Mouse (Mus musculus) neural tube, embryonic 11.5 days (tissue): ENCODE results near the gene Gse1. TPM values are rescaled to one million over a fixed set of nuclear protein-coding genes. Genes with fewer than 3 reads are reported as not detected.

Source experiments
- ATAC-seq: fragments of 200-750 bp; cut with Nextera tagmentation; 2 replicates; pipeline ENCODE4 v1.8.0; 2017; ENCODE audit warnings: moderate number of reproducible peaks, mild to moderate bottlenecking, moderate TSS enrichment, moderate library complexity; ENCODE audit not compliant: insufficient read depth, low FRiP score, low TSS enrichment
- DNase-seq: peaks from one replicate; pipeline ENCODE4 v3.0.0-alpha.2; 2015; ENCODE audit warnings: low spot score
- H3K27ac ChIP-seq: fragments of 300-500 bp; sonication (generic); 2 replicates; pipeline ENCODE4 v1.5.1; 2014; ENCODE audit warnings: low read depth, mild to moderate bottlenecking, low read length
- H3K27me3 ChIP-seq: fragments of 300-500 bp; sonication (generic); 2 replicates; pipeline ENCODE4 v1.6.1; 2014; ENCODE audit warnings: mild to moderate bottlenecking, low read length, mixed read lengths; ENCODE audit not compliant: control insufficient read depth, insufficient read depth
- H3K36me3 ChIP-seq: fragments of 300-500 bp; sonication (generic); 2 replicates; pipeline ENCODE4 v1.6.1; 2014; ENCODE audit warnings: mild to moderate bottlenecking, low read length, moderate library complexity, mixed read lengths; ENCODE audit not compliant: control insufficient read depth, insufficient read depth
- H3K4me1 ChIP-seq: fragments of 300-500 bp; sonication (generic); 2 replicates; pipeline ENCODE4 v1.6.1; 2014; ENCODE audit warnings: low read length, mixed read lengths; ENCODE audit not compliant: control insufficient read depth, insufficient read depth
- H3K4me2 ChIP-seq: fragments of 300-500 bp; sonication (generic); 2 replicates; pipeline ENCODE4 v1.6.1; 2014; ENCODE audit warnings: low read depth, mild to moderate bottlenecking, moderate library complexity
- H3K4me3 ChIP-seq: fragments of 300-500 bp; sonication (generic); 2 replicates; pipeline ENCODE4 v1.5.1; 2014; ENCODE audit warnings: low read depth, low read length
- H3K9ac ChIP-seq: fragments of 300-500 bp; sonication (generic); 2 replicates; pipeline ENCODE4 v1.6.1; 2014; ENCODE audit warnings: mild to moderate bottlenecking, low read length
- H3K9me3 ChIP-seq: fragments of 300-500 bp; sonication (generic); 2 replicates; pipeline ENCODE4 v1.6.1; 2016; ENCODE audit warnings: low read length; ENCODE audit not compliant: control insufficient read depth
- WGBS: fragments of 180-500 bp; shearing (Covaris S2); extraction: QIAGEN DNeasy Blood & Tissue Kit; methylation state at CpG from one replicate; pipeline ENCODE4 v1.1.7; 2014; 5-methylcytosine and 5-hydroxymethylcytosine counted together
- polyA plus RNA-seq: library from polyadenylated mRNA; unstranded; fragments of >200 nt; fragmentation: Nextera tagmentation; extraction: Ambion mirVana; gene quantifications from 2 replicates; pipeline ENCODE4 v1.2.1, GENCODE M21; 2014

Gene Gse1
- polyA plus RNA-seq, 1 experiment from 2014 or later, result 33.5 TPM

GRCm38 (mm10) chr8:120243916-120244451, 15.7 kb downstream of the Gse1 start:
- Histone ChIP-seq H3K9ac (no peak overlapping the region), H3K36me3 (peaks cover 2% of the 10 kb centered on the region; the same call in 1 of the 2 replicates), H3K4me2 (no peak overlapping the region), H3K27ac (no peak overlapping the region), H3K27me3 (no peaks in the 10 kb centered on the region), H3K4me1 (no peaks in the 10 kb centered on the region), H3K9me3 (no peaks in the 10 kb centered on the region; the same call in 1 of the 2 replicates), H3K4me3 (no peak overlapping the region)
- WGBS, result 90% methylated on average over 5 of the region's 5 CpGs
- DNase-seq (no peak), ATAC-seq (no peak)

- Histone ChIP-seq H3K4me2 (no peak overlapping the region), H3K9me3 (no peaks in the 10 kb centered on the region; the same call in 1 of the 2 replicates), H3K4me1 (no peaks in the 10 kb centered on the region), H3K27ac (no peak overlapping the region), H3K9ac (no peak overlapping the region), H3K36me3 (peaks cover 2% of the 10 kb centered on the region; the same call in 1 of the 2 replicates), H3K27me3 (no peaks in the 10 kb centered on the region), H3K4me3 (no peak overlapping the region)
- 88% methylated on average over 10 of the region's 10 CpGs for WGBS
- ATAC-seq (no peak), DNase-seq (no peak)
Observed at GRCm38 (mm10) chr8:120244553-120244952, 16.3 kb downstream of the Gse1 start.

- H3K36me3 ChIP-seq, result no peaks in the 10 kb centered on the region
- H3K27me3 ChIP-seq, result no peaks in the 10 kb centered on the region
- WGBS, result 77% methylated on average over 5 of the region's 5 CpGs
- no peaks in the 10 kb centered on the region; the same call in 1 of the 2 replicates for H3K9me3 ChIP-seq
- no peak overlapping the region for H3K27ac ChIP-seq
- peaks cover 9% of the 10 kb centered on the region; the same call in 1 of the 2 replicates for H3K4me1 ChIP-seq
- DNase-seq, result no peak
- H3K4me2 ChIP-seq, result no peak overlapping the region
- no peak overlapping the region for H3K9ac ChIP-seq
- H3K4me3 ChIP-seq, result no peak overlapping the region
- ATAC-seq, result no peak
Observed at GRCm38 (mm10) chr8:120247618-120248017, 19.4 kb downstream of the Gse1 start.

- Histone ChIP-seq H3K4me2 (no peak overlapping the region), H3K4me3 (no peak overlapping the region), H3K9me3 (no peaks in the 10 kb centered on the region; the same call in 1 of the 2 replicates), H3K9ac (no peak overlapping the region), H3K27ac (no peak overlapping the region), H3K4me1 (peaks cover 9% of the 10 kb centered on the region; the same call in 1 of the 2 replicates), H3K27me3 (no peaks in the 10 kb centered on the region), H3K36me3 (no peaks in the 10 kb centered on the region)
- DNase-seq, result no peak
- WGBS, result 89% methylated on average over 7 of the region's 7 CpGs
- no peak for ATAC-seq
Observed at GRCm38 (mm10) chr8:120248031-120248430, 19.8 kb downstream of the Gse1 start.

GRCm38 (mm10) chr8:120248451-120248850, 20.2 kb downstream of the Gse1 start:
- Histone ChIP-seq H3K4me1 (peaks cover 9% of the 10 kb centered on the region; the same call in 1 of the 2 replicates), H3K27me3 (no peaks in the 10 kb centered on the region), H3K36me3 (no peaks in the 10 kb centered on the region), H3K4me2 (no peak overlapping the region), H3K4me3 (no peak overlapping the region), H3K9me3 (no peaks in the 10 kb centered on the region; the same call in 1 of the 2 replicates), H3K27ac (no peak overlapping the region), H3K9ac (no peak overlapping the region)
- no peak for ATAC-seq
- WGBS, result 95% methylated on average over 4 of the region's 4 CpGs
- no peak for DNase-seq

- Histone ChIP-seq H3K9ac (no peak overlapping the region), H3K27ac (no peak overlapping the region), H3K36me3 (no peaks in the 10 kb centered on the region), H3K4me3 (no peak overlapping the region), H3K4me2 (no peak overlapping the region), H3K4me1 (peaks cover 9% of the 10 kb centered on the region; the same call in 1 of the 2 replicates), H3K27me3 (no peaks in the 10 kb centered on the region), H3K9me3 (no peaks in the 10 kb centered on the region)
- 87% methylated on average over 9 of the region's 9 CpGs for WGBS
- DNase-seq, result no peak
- ATAC-seq, result no peak
Observed at GRCm38 (mm10) chr8:120249800-120250336, 21.6 kb downstream of the Gse1 start.

- peaks cover 9% of the 10 kb centered on the region; the same call in 1 of the 2 replicates for H3K4me1 ChIP-seq
- no peak overlapping the region for H3K9ac ChIP-seq
Observed at GRCm38 (mm10) chr8:120250750-120251410, 22.6 kb downstream of the Gse1 start.

GRCm38 (mm10) chr8:120251411-120252035, 23.3 kb downstream of the Gse1 start:
- no peaks in the 10 kb centered on the region for H3K36me3 ChIP-seq
- H3K9me3 ChIP-seq, result no peaks in the 10 kb centered on the region
- H3K4me2 ChIP-seq, result no peak overlapping the region
- no peak overlapping the region for H3K4me3 ChIP-seq
- WGBS, result 59% methylated on average over 9 of the region's 9 CpGs
- H3K4me1 ChIP-seq, result peaks cover 10% of the 10 kb centered on the region; the same call in 1 of the 2 replicates
- no peak overlapping the region for H3K9ac ChIP-seq
- DNase-seq (no peak), ATAC-seq (no peak)
- H3K27ac ChIP-seq, result peak overlapping the region; percentile 36; the same call in 1 of the 2 replicates
- H3K27me3 ChIP-seq, result no peaks in the 10 kb centered on the region

More at GRCm38 (mm10) chr8:120250750-120251410, 22.6 kb downstream of the Gse1 start:
- Histone ChIP-seq H3K4me3 (no peak overlapping the region), H3K9me3 (no peaks in the 10 kb centered on the region), H3K27ac (peak overlapping the region; percentile 36; the same call in 1 of the 2 replicates), H3K27me3 (no peaks in the 10 kb centered on the region), H3K36me3 (no peaks in the 10 kb centered on the region), H3K4me2 (no peak overlapping the region)
- 76% methylated on average over 16 of the region's 16 CpGs for WGBS
- ATAC-seq (no peak), DNase-seq (no peak)
